In genomic region chr9:70760974-70761373, GRCm38 (mm10) we compare ENCODE assay signal across 13 mouse cellular contexts.
DNase-seq lines count a peak whose midpoint lies in the region; ATAC-seq and TF ChIP-seq lines count a peak whose summit lies in the region.
"Had no signal": no experiment of that assay in that cellular context is flagged by ENCODE, and none has a peak within 500 bp of the region (broad histone marks: within the 10 kb centered on the region; RNA-seq: fewer than 3 reads in every experiment).

No protein-coding gene starts in this region.

- no peaks in the 10 kb centered on the region for H3K27me3 ChIP-seq in megakaryocyte, embryonic 14.5 days (replicated peaks)
- H3K27me3 ChIP-seq in forebrain, embryonic 13.5 days = no peaks in the 10 kb centered on the region
- H3K27me3 ChIP-seq: lung, embryonic 15.5 days had no signal

- TF ChIP-seq CTCF in left cerebral cortex, adult 2 months (IDR thresholded peaks at IDR 0.05) = no peak

- peaks cover 72% of the 10 kb centered on the region for H3K4me1 ChIP-seq in megakaryocyte, embryonic 14.5 days
- H3K4me1 ChIP-seq in forebrain, embryonic 13.5 days = no peaks in the 10 kb centered on the region
- H3K4me1 ChIP-seq: hindbrain, embryonic 10.5 days; lung, embryonic 15.5 days had no signal

- intact Hi-C loops in left cerebral cortex, adult 2 months (cut with DNase I) = no loop called here

- H3K27ac ChIP-seq in left cerebral cortex, adult 2 months = no peak overlapping the region
- H3K27ac ChIP-seq in forebrain, embryonic 13.5 days = no peak overlapping the region
- H3K27ac ChIP-seq: hindbrain, embryonic 10.5 days; lung, embryonic 15.5 days had no signal

- ATAC-seq in CD4-positive, CD25-positive, alpha-beta regulatory T cell, adult 4 months = peak; percentile 94
- no peak for ATAC-seq in forebrain, embryonic 13.5 days

- peak overlapping the region; percentile 83 for H3K4me3 ChIP-seq in megakaryocyte, embryonic 14.5 days (replicated peaks)
- H3K4me3 ChIP-seq in left cerebral cortex, adult 2 months = no peak overlapping the region
- no peak overlapping the region for H3K4me3 ChIP-seq in forebrain, embryonic 13.5 days
- H3K4me3 ChIP-seq: hindbrain, embryonic 10.5 days; lung, embryonic 15.5 days had no signal

- 91% methylated on average over 5 of the region's 5 CpGs for WGBS in forebrain, embryonic 13.5 days

- H3K9ac ChIP-seq in forebrain, embryonic 13.5 days = no peak overlapping the region
- H3K9ac ChIP-seq: lung, embryonic 15.5 days had no signal

- peaks cover 92% of the 10 kb centered on the region for H3K36me3 ChIP-seq in megakaryocyte, embryonic 14.5 days (replicated peaks; ENCODE audit: low read length)
- peaks cover 43% of the 10 kb centered on the region for H3K36me3 ChIP-seq in forebrain, embryonic 13.5 days (ENCODE audit: poor library complexity, severe bottlenecking)

- DNase-seq in kidney, postnatal 36 days = peak; percentile 9
- DNase-seq in kidney, postnatal 4 days = no peak
- peak; percentile 11 for DNase-seq in brain, adult 2 months (ENCODE audit: low read depth, low spot score)
- DNase-seq in left cerebral cortex, adult 2 months (ENCODE audit: extremely low spot score in 1 of 2, low spot score in 2 of 2) = no peak
- DNase-seq in layer of hippocampus, postnatal 14 days (ENCODE audit: low spot score in 2 of 2) = no peak
- DNase-seq: adrenal gland, postnatal 36 days; cerebellum, postnatal 25 days; layer of hippocampus, postnatal 36 days had no signal

- no peak overlapping the region for H3K4me2 ChIP-seq in forebrain, embryonic 13.5 days
- H3K4me2 ChIP-seq: lung, embryonic 15.5 days had no signal

- no peaks in the 10 kb centered on the region for H3K9me3 ChIP-seq in megakaryocyte, embryonic 14.5 days
- no peaks in the 10 kb centered on the region for H3K9me3 ChIP-seq in forebrain, embryonic 13.5 days (replicated peaks)
- H3K9me3 ChIP-seq: hindbrain, embryonic 10.5 days; lung, embryonic 15.5 days had no signal

Comparison
In these comparisons a context has a peak if more than half of its experiments do, and no peak if none do; other contexts are left out.
1. DNase-seq: peak in kidney, postnatal 36 days (2 of 2) and brain, adult 2 months (single experiment); none in kidney, postnatal 4 days (0 of 2), left cerebral cortex, adult 2 months (0 of 2) and layer of hippocampus, postnatal 14 days (0 of 2).